Mouse (Mus musculus) bone marrow macrophage, adult 2 months (primary cell): ENCODE data around the gene Notch4. TPM values are rescaled to one million over a fixed set of nuclear protein-coding genes. Genes with fewer than 3 reads are reported as not detected.
A peak's percentile ranks its signal among the peaks of the same experiment; 100 is the strongest.

ENCODE experiments used
- H3K27ac ChIP-seq: 2 replicates; pipeline ENCODE4 v1.5.1; 2012; ENCODE audit warnings: low read depth, low read length; ENCODE audit not compliant: insufficient read depth
- H3K4me1 ChIP-seq: 2 replicates; pipeline ENCODE4 v1.6.1; 2012; ENCODE audit warnings: low read length; ENCODE audit not compliant: control insufficient read depth, insufficient read depth
- H3K4me3 ChIP-seq: 2 replicates; pipeline ENCODE4 v1.5.1; 2012; ENCODE audit warnings: mild to moderate bottlenecking, low read length, moderate library complexity; ENCODE audit not compliant: insufficient read depth
- CTCF ChIP-seq: IDR thresholded peaks from 2 replicates; pipeline ENCODE4 v1.5.1; 2012; ENCODE audit warnings: low read depth, mild to moderate bottlenecking, low read length, moderate library complexity
- POLR2A ChIP-seq: IDR thresholded peaks from 2 replicates; pipeline ENCODE4 v1.6.1; 2012; ENCODE audit warnings: mild to moderate bottlenecking, low read depth, low read length, borderline replicate concordance
- polyA plus RNA-seq: library from polyadenylated mRNA; stranded (reverse); fragments of >200 nt; gene quantifications from 2 replicates; pipeline ENCODE4 v1.2.4, GENCODE M21; 2012; ENCODE audit not compliant: missing spikeins, insufficient read depth, insufficient read length

Notch4 gene
- polyA plus RNA-seq, 1 experiment = 0.78 TPM

DNA sequence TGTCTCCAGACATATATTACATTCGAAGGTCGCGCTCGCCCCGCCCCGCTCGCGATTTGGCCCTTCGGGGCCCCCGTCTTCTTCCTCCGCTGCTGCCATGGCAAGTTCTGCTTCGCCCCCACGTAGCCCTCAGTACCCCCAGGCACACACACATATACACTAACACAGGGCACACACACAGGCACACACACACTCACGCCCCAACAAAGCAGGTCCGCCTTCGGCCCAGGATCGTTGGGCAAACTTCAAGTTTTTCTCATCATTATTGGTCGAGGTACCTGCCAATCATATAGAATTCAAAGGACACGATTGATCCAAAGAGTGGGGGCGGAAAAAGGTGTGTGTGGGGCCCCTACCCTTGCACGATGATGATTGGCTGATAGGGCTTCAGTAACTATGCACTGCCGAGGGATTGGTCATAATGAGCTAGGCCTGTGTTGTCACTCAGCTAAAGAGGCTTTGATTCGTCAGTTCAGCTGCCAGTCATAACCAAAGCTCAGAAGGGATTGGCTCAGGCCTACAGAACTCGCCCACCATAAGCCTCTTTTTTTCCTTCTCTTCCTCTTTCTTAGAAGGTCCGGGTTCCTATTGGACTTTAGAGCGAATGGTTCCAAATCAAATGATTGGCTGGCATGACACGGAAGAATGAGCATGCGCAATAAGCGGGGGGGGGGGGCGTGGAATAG lies 39.5 kb downstream of the Notch4 start, which contains the start of gene Rnf5:
TSS of gene Rnf5 (minus strand) at position 316 of the 686 bp plus-strand sequence.
- H3K4me1 ChIP-seq = peaks cover 9% of the 10 kb centered on the region
- TF ChIP-seq POLR2A (no peak), CTCF (no peak)
- H3K4me3 ChIP-seq = peak within 1 kb of the TSS; percentile 81
- peak within 1 kb of the TSS; percentile 66 for H3K27ac ChIP-seq

DNA sequence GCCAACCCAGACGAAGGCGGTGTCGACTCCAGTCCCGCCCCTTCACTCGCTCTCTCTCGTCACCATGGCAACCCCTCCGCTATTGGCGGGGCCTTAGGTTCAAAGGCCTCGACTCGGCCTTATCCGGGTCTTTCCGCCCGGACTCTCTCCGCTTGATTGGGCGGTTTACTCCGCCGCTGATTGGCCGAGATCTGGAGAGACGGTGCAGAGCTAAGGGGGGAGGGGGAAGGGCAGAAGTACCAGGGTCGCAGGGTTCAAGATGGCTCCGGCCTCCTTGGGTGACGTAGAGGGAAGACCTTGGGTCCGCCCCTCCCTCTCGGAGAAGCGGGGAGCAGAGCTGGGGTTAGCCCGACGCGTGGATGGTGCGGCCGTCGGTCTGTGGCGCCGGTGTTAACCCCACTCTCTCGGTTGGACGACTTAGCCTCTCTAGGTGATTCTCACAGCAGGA lies 40.0 kb downstream of the Notch4 start, which contains the start of gene Agpat1:
TSS of gene Agpat1 (plus strand) at position 202 of the 448 bp plus-strand sequence.
- peaks cover 9% of the 10 kb centered on the region for H3K4me1 ChIP-seq
- H3K4me3 ChIP-seq = peak within 1 kb of the TSS; percentile 81
- peak within 1 kb of the TSS; percentile 66 for H3K27ac ChIP-seq
- TF ChIP-seq POLR2A (no peak; the same call in 1 of the 2 replicates), CTCF (no peak)

DNA sequence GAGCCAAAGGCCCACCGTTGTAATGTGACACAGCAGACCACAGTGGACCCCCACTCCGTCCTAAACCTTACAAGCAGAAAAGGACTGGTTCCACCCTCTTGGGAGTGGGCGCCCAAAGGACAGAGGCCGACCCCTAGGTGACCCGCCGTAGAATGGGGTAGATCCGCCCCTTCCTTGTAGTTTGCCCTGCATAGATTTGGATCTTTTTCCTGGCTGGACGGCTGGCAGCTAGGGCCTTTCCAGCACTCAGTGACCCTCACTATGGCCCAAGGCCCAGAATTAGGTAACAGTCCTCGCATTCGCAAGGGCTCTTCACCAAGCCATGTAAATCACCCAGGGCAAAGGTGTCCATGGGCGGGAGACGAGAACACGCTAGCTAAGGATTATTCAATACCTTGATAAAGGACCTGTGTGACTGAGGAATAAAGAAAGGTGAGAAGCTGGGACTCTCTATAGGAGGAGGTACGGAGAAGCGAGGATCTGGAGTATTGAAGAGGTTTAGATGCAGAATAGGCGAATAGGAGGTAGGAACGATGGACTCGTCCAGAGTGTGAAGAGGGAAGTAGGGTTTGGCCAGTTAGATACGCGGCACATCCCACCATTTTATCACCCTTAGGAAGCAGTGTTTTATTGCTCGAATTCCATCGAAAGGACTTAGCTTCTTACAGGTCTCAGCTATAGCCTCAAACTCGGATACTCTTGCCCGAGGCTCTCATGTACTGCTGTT lies 40.6 kb downstream of the Notch4 start:
- Histone ChIP-seq H3K27ac (peak overlapping the region; percentile 37), H3K4me1 (peaks cover 9% of the 10 kb centered on the region), H3K4me3 (peak overlapping the region; percentile 81)
- TF ChIP-seq CTCF = no peak
- no peak for TF ChIP-seq POLR2A

DNA sequence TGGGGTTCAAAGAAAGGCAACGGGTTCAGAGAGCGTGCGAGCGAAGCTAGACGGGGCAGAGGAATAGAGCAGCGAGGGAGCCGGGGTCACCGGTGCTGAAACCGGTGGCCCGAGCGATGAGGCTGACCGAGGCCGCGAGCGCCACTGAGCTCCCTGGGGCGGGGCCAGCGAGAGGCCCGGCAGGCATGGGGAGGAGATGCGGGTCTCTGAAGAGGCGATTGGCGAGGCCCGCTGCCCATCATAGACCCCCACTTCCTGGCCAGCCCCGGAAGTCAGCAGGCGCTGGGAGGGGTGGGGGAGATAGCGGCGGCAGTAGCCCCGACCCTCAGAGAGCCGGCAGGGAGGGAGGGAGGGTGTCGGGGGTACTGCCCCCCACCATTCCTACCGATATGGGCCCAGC lies 41.5 kb downstream of the Notch4 start:
- peak overlapping the region; percentile 81 for H3K4me3 ChIP-seq
- H3K27ac ChIP-seq = peak overlapping the region; percentile 44
- peaks cover 9% of the 10 kb centered on the region for H3K4me1 ChIP-seq
- TF ChIP-seq CTCF (no peak), POLR2A (0 out of 2 replicates have a peak, but pooled peaks have one; percentile 4)

DNA sequence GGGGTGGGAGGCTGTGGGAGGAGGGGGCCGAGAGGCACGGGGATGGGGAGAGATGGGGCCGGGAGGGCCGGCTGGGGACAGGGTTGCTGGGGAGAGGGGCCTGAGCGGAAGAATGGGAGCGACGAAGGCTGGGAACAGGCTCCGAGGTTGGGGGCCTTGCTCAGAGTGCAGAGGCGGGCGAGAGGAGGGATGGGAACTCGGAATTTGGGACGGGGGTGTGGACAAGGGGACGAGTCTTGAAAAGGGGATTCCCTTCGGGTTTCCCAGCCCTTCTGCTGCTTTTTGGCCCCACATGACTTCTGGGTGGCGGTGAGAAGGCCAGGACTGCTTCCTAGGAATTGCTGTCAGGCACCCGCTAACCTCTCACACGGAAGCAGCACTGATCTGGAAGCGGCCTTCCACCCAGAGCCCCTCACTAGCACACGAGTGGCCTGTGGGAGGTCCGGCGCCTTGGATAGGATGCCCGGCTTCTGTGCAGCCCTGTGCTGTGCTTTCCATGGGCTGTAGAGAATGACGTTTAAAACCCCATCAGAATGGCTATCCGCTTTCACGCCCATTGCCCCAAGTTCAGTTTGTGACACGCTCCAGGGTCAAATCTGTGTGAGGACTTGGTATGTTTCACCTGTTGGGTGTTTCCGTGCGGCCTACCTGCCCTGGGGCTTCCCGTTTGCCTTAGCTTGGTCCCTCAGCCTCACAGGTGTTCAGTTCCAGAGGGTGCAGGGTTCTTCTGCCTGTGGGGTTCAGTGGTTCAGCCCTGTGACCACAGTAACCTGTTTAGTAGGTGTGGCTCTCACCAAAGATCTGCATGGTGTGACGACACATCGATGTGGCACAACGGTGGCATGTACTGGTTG lies 42.3 kb downstream of the Notch4 start:
- peaks cover 9% of the 10 kb centered on the region for H3K4me1 ChIP-seq
- peak overlapping the region; percentile 81 for H3K4me3 ChIP-seq
- H3K27ac ChIP-seq = peak overlapping the region; percentile 44; the same call in 1 of the 2 replicates
- no peak for TF ChIP-seq CTCF
- TF ChIP-seq POLR2A = no peak

DNA sequence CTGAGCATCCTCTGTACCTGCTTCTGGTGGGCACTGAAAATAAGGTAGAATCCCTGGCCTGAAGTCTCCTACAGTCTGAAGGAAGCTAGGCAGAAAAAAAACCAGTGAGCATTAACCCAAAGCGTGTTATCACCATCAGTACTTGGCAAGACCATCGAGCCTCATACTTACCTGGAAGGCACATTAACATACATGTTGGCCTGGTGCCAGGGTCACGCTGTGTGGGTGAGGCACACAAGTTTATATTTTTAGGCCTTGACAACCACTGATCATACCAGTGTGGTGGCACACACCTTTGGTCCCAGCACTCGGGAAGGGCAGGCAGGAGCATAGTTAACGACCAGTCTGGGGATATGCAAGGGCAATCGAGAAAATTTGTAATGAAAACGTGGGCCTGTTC lies 43.9 kb downstream of the Notch4 start:
- Histone ChIP-seq H3K4me1 (peaks cover 7% of the 10 kb centered on the region), H3K4me3 (no peak overlapping the region), H3K27ac (no peak overlapping the region)
- TF ChIP-seq CTCF = no peak
- no peak for TF ChIP-seq POLR2A

DNA sequence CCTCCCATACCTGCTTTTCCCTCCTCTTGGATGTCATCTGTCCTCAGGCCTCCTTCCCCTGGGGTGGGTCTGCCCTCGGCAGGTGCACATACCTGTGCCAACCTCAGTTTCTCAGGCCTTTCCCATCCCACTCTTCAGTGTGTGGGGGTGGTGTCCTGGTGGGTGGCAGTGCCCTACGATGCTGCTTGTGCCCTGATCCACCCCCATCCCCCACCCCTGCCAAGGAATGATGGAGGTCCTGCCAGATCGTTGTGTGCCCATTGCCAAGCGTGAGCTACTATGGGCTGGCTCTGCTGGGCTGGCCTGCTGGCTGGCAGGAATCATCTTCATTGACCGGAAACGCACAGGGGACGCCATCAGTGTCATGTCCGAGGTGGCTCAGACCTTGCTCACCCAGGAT lies 47.0 kb downstream of the Notch4 start:
- Histone ChIP-seq H3K4me1 (peaks cover 4% of the 10 kb centered on the region), H3K4me3 (no peak overlapping the region), H3K27ac (no peak overlapping the region)
- TF ChIP-seq CTCF (no peak), POLR2A (no peak)

DNA sequence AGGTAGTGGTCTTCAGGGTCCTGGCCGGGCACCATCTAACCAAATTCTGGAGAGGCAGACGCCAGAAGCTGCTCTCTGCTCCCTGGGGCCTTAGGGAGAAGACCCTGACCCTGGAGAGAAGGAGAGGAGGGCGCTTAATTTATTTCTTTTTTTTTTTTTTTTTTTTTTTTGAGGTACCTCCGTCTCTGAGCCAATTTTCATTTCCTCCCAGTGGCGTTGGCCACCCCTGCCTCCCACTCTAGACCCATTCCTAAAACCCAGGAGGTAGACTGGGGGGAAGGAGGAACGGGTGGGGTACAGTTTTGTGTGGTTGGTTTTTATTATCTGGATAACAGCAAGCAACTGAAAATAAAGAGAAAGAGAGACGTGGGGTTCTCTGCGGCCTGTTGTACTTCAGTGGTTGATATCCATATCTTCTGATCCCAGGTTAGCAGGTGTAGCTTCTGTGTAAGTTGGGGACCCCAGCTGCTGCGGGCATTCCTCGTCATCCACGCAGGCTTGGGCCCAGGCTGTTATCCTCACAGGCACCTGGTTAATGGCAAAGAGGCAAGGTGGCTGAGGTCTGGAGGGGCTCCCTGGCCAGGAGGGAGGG lies 49.1 kb downstream of the Notch4 start:
- TF ChIP-seq CTCF = no peak
- no peak for TF ChIP-seq POLR2A
- Histone ChIP-seq H3K4me1 (no peaks in the 10 kb centered on the region), H3K27ac (no peak overlapping the region), H3K4me3 (no peak overlapping the region)

DNA sequence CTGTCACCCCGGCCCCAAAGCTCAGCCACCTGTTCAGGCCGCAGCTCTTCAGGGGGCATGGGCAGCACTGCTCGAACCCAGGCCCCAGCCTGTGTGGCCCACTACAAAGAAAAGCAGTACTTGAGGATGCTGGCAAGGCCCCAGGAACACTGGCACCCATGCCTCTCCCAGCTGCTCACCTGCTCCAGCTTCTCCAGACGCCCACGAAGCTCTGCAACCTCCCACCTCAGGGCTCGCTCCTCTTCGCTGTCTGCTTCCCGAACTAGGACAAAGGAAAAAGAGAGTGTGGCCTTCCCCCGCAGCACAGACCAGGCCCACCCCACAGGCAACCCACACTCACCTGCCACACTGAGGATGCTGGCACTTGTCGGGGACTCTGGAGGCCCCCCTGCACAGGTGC lies 49.8 kb downstream of the Notch4 start:
- H3K27ac ChIP-seq = no peak overlapping the region
- TF ChIP-seq CTCF = no peak
- no peak for TF ChIP-seq POLR2A
- H3K4me3 ChIP-seq = no peak overlapping the region
- H3K4me1 ChIP-seq = no peaks in the 10 kb centered on the region

DNA sequence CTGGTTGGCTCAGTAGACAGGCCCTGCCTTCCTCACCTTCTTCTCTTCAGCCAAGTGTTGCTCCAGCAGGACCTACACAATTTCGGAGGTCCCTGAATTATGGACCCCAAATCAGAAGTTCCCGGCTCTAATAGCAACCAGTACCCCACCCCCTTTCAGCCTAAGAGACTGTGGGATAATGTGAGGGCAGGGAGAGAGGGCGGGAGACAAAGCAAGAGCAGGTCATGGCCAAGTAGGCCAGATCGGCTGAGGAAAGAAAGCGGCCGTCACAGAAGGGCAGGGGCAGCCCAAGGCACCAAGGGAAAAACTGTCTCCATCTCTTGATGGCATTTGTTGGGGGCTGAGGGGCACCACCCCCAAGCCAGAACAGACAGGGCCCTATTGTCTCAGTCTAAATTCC lies 51.8 kb downstream of the Notch4 start, which contains the start of gene Egfl8:
TSS of gene Egfl8 (minus strand) at position 101 of the 400 bp plus-strand sequence.
- TF ChIP-seq CTCF (no peak), POLR2A (no peak)
- no peak within 1 kb of the TSS for H3K27ac ChIP-seq
- no peaks in the 10 kb centered on the region for H3K4me1 ChIP-seq

More for the DNA sequence above, 51.8 kb downstream of the Notch4 start, which contains the start of gene Egfl8:
- H3K4me3 ChIP-seq = no peak within 1 kb of the TSS
